Mouse (Mus musculus) erythroblast, embryonic 14.5 days (primary cell): ENCODE results near the gene Gabrr3.

ENCODE experiments used
- GATA1 ChIP-seq: IDR thresholded peaks from 2 replicates; pipeline ENCODE4 v1.6.1; 2012; ENCODE audit warnings: low read length, inconsistent platforms, mixed read lengths
- TAL1 ChIP-seq: IDR thresholded peaks from 3 replicates; pipeline ENCODE4 v1.6.1; 2012; ENCODE audit warnings: low read length, inconsistent platforms, mixed read lengths

DNA sequence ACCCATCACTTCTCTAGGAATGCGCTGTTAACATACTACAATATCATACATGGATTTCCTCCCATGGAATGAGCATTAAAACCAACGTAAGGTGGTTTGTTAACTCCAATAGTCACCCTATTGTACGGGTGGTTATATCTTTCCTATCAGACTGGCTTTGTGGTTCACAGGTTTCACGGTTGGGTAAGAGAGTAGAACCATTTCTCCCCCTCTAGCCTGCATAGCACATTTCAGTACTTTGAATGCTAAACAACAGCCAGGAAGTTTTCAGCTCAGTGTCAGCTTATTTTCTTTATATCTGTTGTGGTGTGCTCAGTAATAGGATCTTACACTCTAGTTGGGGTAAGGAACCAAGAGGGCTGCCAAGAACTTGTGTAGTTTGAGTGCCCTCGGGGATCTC is 44.7 kb downstream of the Gabrr3 start:
- TF ChIP-seq TAL1: no peak
- no peak for TF ChIP-seq GATA1
